Mouse (Mus musculus) lung, postnatal 0 days (tissue): ENCODE measurements around the gene Rnf7.

Source experiments
- CTCF ChIP-seq: IDR thresholded peaks from 2 replicates; pipeline ENCODE4 v1.5.1; 2016; ENCODE audit warnings: antibody characterized with exemption, mild to moderate bottlenecking
- EP300 ChIP-seq: IDR thresholded peaks from 2 replicates; pipeline ENCODE4 v1.6.1; 2016; ENCODE audit warnings: antibody characterized with exemption, mild to moderate bottlenecking, control low read depth

DNA sequence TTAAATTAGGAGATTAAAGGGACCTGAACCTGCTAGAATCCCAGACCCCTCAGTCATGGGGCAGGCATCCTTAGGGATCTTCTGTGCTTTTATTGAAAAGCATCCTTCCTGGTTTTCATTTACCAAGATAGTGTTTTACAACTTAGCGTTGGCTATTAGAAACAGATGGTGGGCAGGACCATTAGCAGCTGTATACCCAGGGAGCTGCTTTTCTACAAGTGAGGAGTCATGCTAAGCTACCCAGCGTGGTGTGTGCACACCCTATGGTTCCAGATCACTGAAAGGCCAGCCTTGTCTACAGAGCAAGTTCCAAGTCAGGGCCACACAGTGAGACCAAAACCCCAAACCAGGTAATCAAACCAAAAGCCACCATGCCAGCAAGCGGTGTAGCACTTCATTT lies 6.1 kb downstream of the Rnf7 start:
- TF ChIP-seq EP300 (no peak), CTCF (no peak)
